Mouse (Mus musculus) intestine, postnatal 0 days (tissue): ENCODE measurements around the gene Gpc4. TPM values are rescaled to one million over a fixed set of nuclear protein-coding genes. Genes with fewer than 3 reads are reported as not detected.
A peak's percentile ranks its signal among the peaks of the same experiment; 100 is the strongest.

Source experiments
- ATAC-seq: fragments of 200-750 bp; cut with Nextera tagmentation; 2 replicates; pipeline ENCODE4 v1.8.0; 2017; ENCODE audit warnings: mild to moderate bottlenecking, moderate TSS enrichment, moderate library complexity
- H3K27ac ChIP-seq: fragments of 300-500 bp; sonication (generic); 2 replicates; pipeline ENCODE4 v1.5.1; 2014; ENCODE audit warnings: mild to moderate bottlenecking, low read depth, low read length, moderate library complexity
- H3K27me3 ChIP-seq: fragments of 300-500 bp; sonication (generic); replicated peaks from 2 replicates; pipeline ENCODE4 v1.6.1; 2014; ENCODE audit warnings: low read length, mixed read lengths; ENCODE audit not compliant: control insufficient read depth, insufficient read depth
- H3K36me3 ChIP-seq: fragments of 300-500 bp; sonication (generic); 2 replicates; pipeline ENCODE4 v1.6.1; 2014; ENCODE audit warnings: mild to moderate bottlenecking, moderate library complexity; ENCODE audit not compliant: control insufficient read depth, insufficient read depth
- H3K4me1 ChIP-seq: fragments of 300-500 bp; sonication (generic); replicated peaks from 2 replicates; pipeline ENCODE4 v1.6.1; 2014; ENCODE audit warnings: antibody characterized with exemption, low read length, mixed read lengths; ENCODE audit not compliant: control insufficient read depth, insufficient read depth
- H3K4me2 ChIP-seq: fragments of 300-500 bp; sonication (generic); replicated peaks from 2 replicates; pipeline ENCODE4 v1.6.1; 2014; ENCODE audit warnings: low read depth, mild to moderate bottlenecking, moderate library complexity
- H3K4me3 ChIP-seq: fragments of 300-500 bp; sonication (generic); 2 replicates; pipeline ENCODE4 v1.5.1; 2014; ENCODE audit warnings: low read depth, low read length
- H3K9ac ChIP-seq: fragments of 300-500 bp; sonication (generic); 2 replicates; pipeline ENCODE4 v1.6.1; 2014; ENCODE audit warnings: mild to moderate bottlenecking, low read depth, low read length
- H3K9me3 ChIP-seq: fragments of 300-500 bp; sonication (generic); 2 replicates; pipeline ENCODE4 v1.6.1; 2016; ENCODE audit warnings: mixed run types; ENCODE audit not compliant: control insufficient read depth
- CTCF ChIP-seq: sonication (generic); IDR thresholded peaks from 2 replicates; pipeline ENCODE4 v1.5.1; 2016; ENCODE audit warnings: low read depth, mild to moderate bottlenecking, control low read depth, antibody characterized with exemption, moderate library complexity
- WGBS: fragments of 180-500 bp; shearing (Covaris S2); extraction: QIAGEN DNeasy Blood & Tissue Kit; methylation state at CpG from one replicate; pipeline ENCODE4 v1.1.7; 2014; 5-methylcytosine and 5-hydroxymethylcytosine counted together
- polyA plus RNA-seq: library from polyadenylated mRNA; unstranded; fragments of >200 nt; fragmentation: Nextera tagmentation; extraction: Ambion mirVana; gene quantifications from 2 replicates; pipeline ENCODE4 v1.2.1, GENCODE M21; 2015

Gene Gpc4
- polyA plus RNA-seq, 1 experiment from 2014 or later, result 21.2 TPM

GRCm38 (mm10) chrX:52108966-52109365 is 56.1 kb downstream of the Gpc4 start:
- TF ChIP-seq CTCF, result no peak
- ATAC-seq, result no peak
- 100% methylated on average over 1 of the region's 1 CpGs for WGBS
- no peaks in the 10 kb centered on the region for H3K9me3 ChIP-seq
- no peak overlapping the region for H3K4me2 ChIP-seq
- no peaks in the 10 kb centered on the region for H3K36me3 ChIP-seq
- H3K27ac ChIP-seq, result no peak overlapping the region
- H3K9ac ChIP-seq, result no peak overlapping the region
- no peak overlapping the region for H3K4me3 ChIP-seq
- no peaks in the 10 kb centered on the region for H3K27me3 ChIP-seq
- H3K4me1 ChIP-seq, result no peaks in the 10 kb centered on the region

- H3K27me3 ChIP-seq, result no peaks in the 10 kb centered on the region
- no peaks in the 10 kb centered on the region for H3K36me3 ChIP-seq
- H3K4me2 ChIP-seq, result no peak overlapping the region
- TF ChIP-seq CTCF, result no peak
- no peaks in the 10 kb centered on the region for H3K4me1 ChIP-seq
- H3K9me3 ChIP-seq, result no peaks in the 10 kb centered on the region
- ATAC-seq, result no peak
- H3K9ac ChIP-seq, result no peak overlapping the region
- no peak overlapping the region for H3K27ac ChIP-seq
- WGBS, result 79% methylated on average over 1 of the region's 1 CpGs
- H3K4me3 ChIP-seq, result no peak overlapping the region
Measured at GRCm38 (mm10) chrX:52103771-52104170, 61.3 kb downstream of the Gpc4 start.

DNA sequence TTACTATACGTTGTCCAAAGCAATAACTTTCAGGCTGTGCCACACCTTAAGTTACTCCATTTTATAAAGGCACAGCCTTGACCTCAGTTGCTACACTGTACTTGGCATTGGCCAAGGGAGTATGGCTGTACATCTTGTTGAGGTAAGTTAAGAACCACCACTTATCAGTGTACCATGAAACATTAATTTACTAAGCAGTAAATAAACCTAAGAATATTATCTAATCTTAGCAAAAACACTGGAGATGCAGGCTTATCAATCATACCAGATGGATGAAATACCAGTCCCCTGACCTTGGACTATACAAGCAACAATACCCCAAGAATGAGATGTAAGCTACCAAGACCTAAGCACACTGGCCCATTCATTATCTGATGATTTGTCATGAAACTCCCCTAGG is 63.1 kb downstream of the Gpc4 start:
- 42% methylated on average over 1 of the region's 1 CpGs for WGBS

DNA sequence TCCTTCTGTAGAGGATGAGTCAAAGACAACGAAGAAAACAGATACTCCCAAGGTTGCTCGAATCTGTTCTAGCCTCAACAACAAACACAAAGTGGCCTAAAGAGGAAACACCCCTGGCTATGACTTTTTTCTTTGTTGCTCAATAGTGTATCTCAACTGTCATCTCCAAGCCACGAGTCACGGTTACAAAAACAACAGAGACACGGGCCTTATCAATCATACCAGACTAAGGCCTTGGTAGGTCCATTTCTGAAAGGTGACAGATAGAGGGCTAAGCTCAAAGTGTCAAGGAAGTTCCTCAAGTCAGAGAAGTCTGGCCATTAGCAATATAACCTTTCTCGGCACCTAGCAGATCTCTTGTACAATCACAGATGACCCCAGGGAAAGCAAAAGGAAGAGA is 63.6 kb downstream of the Gpc4 start:
- no peak for ATAC-seq
- Histone ChIP-seq H3K36me3 (no peaks in the 10 kb centered on the region), H3K4me1 (no peaks in the 10 kb centered on the region), H3K4me3 (no peak overlapping the region), H3K27ac (no peak overlapping the region), H3K4me2 (no peak overlapping the region), H3K9me3 (no peaks in the 10 kb centered on the region), H3K27me3 (no peaks in the 10 kb centered on the region), H3K9ac (no peak overlapping the region)
- 66% methylated on average over 6 of the region's 6 CpGs for WGBS
- no peak for TF ChIP-seq CTCF

More for the DNA sequence above, 63.1 kb downstream of the Gpc4 start:
- no peaks in the 10 kb centered on the region for H3K27me3 ChIP-seq
- H3K4me3 ChIP-seq, result no peak overlapping the region
- H3K36me3 ChIP-seq, result no peaks in the 10 kb centered on the region
- no peaks in the 10 kb centered on the region for H3K4me1 ChIP-seq
- H3K9me3 ChIP-seq, result no peaks in the 10 kb centered on the region
- TF ChIP-seq CTCF, result no peak
- H3K9ac ChIP-seq, result no peak overlapping the region
- no peak overlapping the region for H3K4me2 ChIP-seq
- no peak overlapping the region for H3K27ac ChIP-seq
- 0 out of 2 replicates have a peak, but pooled peaks have one; percentile 19 for ATAC-seq

DNA sequence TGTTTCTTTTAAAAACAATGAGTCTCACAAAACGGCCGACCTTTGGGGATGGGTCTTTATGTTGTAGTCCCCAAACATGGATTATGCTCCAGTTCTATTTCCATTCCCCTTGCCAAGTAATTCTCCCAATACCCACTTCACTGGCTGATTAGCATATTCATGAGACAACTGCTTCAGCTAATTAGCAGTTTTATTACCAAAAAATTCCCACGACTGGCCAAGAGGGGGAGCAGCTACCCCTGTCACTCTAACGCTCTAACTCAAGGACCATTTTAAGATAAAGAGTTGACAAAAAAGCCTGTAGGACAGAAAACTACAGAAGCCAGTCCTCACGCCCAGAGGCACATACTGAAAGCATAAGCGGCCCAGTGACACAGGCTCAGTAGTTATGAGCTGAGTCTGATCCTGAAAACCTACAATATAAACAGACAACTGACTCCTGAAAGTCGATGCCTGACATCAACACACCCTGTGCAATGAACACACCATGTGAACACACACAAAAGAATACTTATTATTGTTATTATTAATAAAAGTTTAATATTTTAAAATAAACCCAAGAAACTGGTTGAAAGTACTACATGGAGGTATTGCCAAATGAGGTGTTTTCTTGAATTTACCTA is 77.2 kb downstream of the Gpc4 start:
- no peaks in the 10 kb centered on the region for H3K4me1 ChIP-seq
- no peak overlapping the region for H3K27ac ChIP-seq
- H3K4me2 ChIP-seq, result no peak overlapping the region
- no peaks in the 10 kb centered on the region for H3K36me3 ChIP-seq
- whole genome bisulfite sequencing, result 51% methylated on average over 7 of the region's 7 CpGs
- no peak overlapping the region for H3K4me3 ChIP-seq
- ATAC-seq, result no peak
- H3K27me3 ChIP-seq, result no peaks in the 10 kb centered on the region
- H3K9me3 ChIP-seq, result no peaks in the 10 kb centered on the region
- peak; percentile 60 for TF ChIP-seq CTCF
- no peak overlapping the region for H3K9ac ChIP-seq

GRCm38 (mm10) chrX:52086885-52087573 is 78.0 kb downstream of the Gpc4 start:
- no peak for TF ChIP-seq CTCF
- H3K27ac ChIP-seq, result no peak overlapping the region
- no peak overlapping the region for H3K4me2 ChIP-seq
- H3K9me3 ChIP-seq, result no peaks in the 10 kb centered on the region
- ATAC-seq, result no peak
- H3K36me3 ChIP-seq, result no peaks in the 10 kb centered on the region
- H3K4me1 ChIP-seq, result no peaks in the 10 kb centered on the region
- no peak overlapping the region for H3K4me3 ChIP-seq
- no peaks in the 10 kb centered on the region for H3K27me3 ChIP-seq
- no peak overlapping the region for H3K9ac ChIP-seq
- WGBS, result 81% methylated on average over 8 of the region's 8 CpGs
